Mouse (Mus musculus) gastrocnemius, adult 18-20 months (tissue): Measurements from ENCODE around the gene Krt13. TPM values are rescaled to one million over a fixed set of nuclear protein-coding genes. Genes with fewer than 3 reads are reported as not detected.
A peak's percentile ranks its signal among the peaks of the same experiment; 100 is the strongest.

Experiments
- DNase-seq: peaks from one replicate; pipeline ENCODE4 v3.0.0; 2021; ENCODE audit warnings: low spot score
- total RNA-seq, 2 experiments: library from RNA; stranded (reverse); gene quantifications; 2 replicates each; pipeline ENCODE4 v1.2.3; 2021

Gene Krt13
- total RNA-seq, 2 experiments from 2014 or later, result not detected

GRCm38 (mm10) chr11:100112935-100113741 lies 8.2 kb downstream of the Krt13 start:
- no peak for DNase-seq

GRCm38 (mm10) chr11:100105576-100106122 lies 15.7 kb downstream of the Krt13 start, which contains the start of gene Krt36:
Gene Krt36 (minus strand): TSS chr11:100105626.
- DNase-seq, result no peak

GRCm38 (mm10) chr11:100102693-100103429 lies 18.5 kb downstream of the Krt13 start:
- no peak for DNase-seq

GRCm38 (mm10) chr11:100100391-100100790 lies 21.0 kb downstream of the Krt13 start:
- no peak for DNase-seq

DNA sequence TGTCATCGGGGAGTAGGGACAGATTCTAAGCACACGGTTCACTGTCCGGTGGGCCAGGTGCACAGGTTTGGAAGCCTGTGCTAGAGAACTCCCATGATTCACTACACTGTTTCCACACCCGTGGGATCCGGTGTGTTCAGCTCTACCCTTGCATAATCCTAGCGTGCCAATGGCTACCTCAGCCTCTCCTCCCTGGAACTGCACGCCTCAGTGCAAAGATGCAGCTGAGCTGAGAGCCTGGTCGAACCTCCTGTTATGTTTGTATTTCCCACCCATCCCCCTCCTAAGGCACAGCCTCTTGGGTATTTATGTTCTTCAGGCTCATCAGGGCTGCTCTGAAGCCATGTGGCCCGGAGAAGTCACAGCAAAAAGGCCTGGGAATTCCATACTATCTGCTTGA lies 23.5 kb downstream of the Krt13 start:
- DNase-seq, result no peak

DNA sequence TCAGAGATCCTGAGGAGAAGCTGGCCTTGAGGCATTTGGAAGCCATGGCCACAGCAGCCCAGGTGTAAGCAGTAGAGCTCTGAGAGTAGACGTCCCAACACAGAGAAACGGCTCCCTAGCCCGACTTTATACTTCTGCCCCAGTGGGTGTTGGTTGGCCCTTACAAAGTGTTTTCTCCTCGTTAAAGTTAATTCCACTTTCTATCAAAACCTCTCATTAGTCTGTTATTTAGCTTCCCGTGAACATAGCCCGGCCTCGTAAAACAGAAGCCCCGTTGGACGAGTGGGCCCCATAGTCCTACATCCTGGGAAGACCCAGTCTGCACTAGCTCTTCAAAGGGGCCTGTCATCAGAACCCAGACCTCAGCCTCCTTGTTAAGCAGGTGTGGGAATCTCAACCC lies 25.2 kb downstream of the Krt13 start, which contains the start of gene Krt35:
Gene Krt35, minus strand, starts transcription at position 101 of the 400 bp plus-strand sequence.
- DNase-seq, result no peak

- DNase-seq, result no peak
These were observed 32.9 kb downstream of the Krt13 start for GRCm38 (mm10) chr11:100088378-100089025.

- DNase-seq, result no peak
These were observed 33.5 kb downstream of the Krt13 start, which contains the start of gene Krt32 for GRCm38 (mm10) chr11:100087861-100088260. Gene Krt32 (minus strand): TSS chr11:100088226.

GRCm38 (mm10) chr11:100073873-100074272 lies 47.5 kb downstream of the Krt13 start:
- peak; percentile 5 for DNase-seq

Other genes with a start within 250 kb of the Krt13 start
- gene Krtap9-1, start 248.2 kb downstream of the Krt13 start, total RNA-seq, result not detected
- gene Gm11567, start 242.4 kb downstream of the Krt13 start, total RNA-seq, result not detected
- gene Krtap31-1, start 213.6 kb downstream of the Krt13 start, total RNA-seq, result not detected
- not detected for gene Gm11565, start 206.8 kb downstream of the Krt13 start, total RNA-seq
- not detected for gene Krtap31-2, start 185.3 kb downstream of the Krt13 start, total RNA-seq
- gene Krtap9-5, start 173.1 kb downstream of the Krt13 start, total RNA-seq, result not detected
- gene Krtap29-1, start 142.5 kb downstream of the Krt13 start, total RNA-seq, result not detected
- not detected for gene Krtap16-1, start 135.0 kb downstream of the Krt13 start, total RNA-seq
- not detected for gene Krtap17-1, start 127.6 kb downstream of the Krt13 start, total RNA-seq
- gene Krt33a, start 105.4 kb downstream of the Krt13 start, total RNA-seq, result under 1 TPM in 1 of 2 experiments, not detected in 1; 0.21 TPM
- gene Krt33b, start 91.7 kb downstream of the Krt13 start, total RNA-seq, result not detected
- under 1 TPM in 1 of 2 experiments, not detected in 1; 0.25 TPM for gene Krt34, start 80.0 kb downstream of the Krt13 start, total RNA-seq
- not detected for gene Krt31, start 71.0 kb downstream of the Krt13 start, total RNA-seq
- not detected for gene Krt32, start 33.3 kb downstream of the Krt13 start, total RNA-seq
- not detected for gene Krt35, start 25.3 kb downstream of the Krt13 start, total RNA-seq
- gene Krt36, start 15.9 kb downstream of the Krt13 start, total RNA-seq, result not detected
- gene Krt15, start 14.4 kb upstream of the Krt13 start, total RNA-seq, result not detected
- gene Krt19, start 27.1 kb upstream of the Krt13 start, total RNA-seq, result under 1 TPM; 0.37 to 0.57 TPM
- not detected for gene Krt9, start 71.7 kb upstream of the Krt13 start, total RNA-seq
- not detected for gene Krt14, start 86.0 kb upstream of the Krt13 start, total RNA-seq
- gene Krt16, start 127.3 kb upstream of the Krt13 start, total RNA-seq, result not detected
- gene Krt17, start 139.5 kb upstream of the Krt13 start, total RNA-seq, result under 1 TPM in 1 of 2 experiments, not detected in 1; 0.14 TPM
- gene Krt42, start 148.3 kb upstream of the Krt13 start, total RNA-seq, result not detected
- gene Eif1, start 198.3 kb upstream of the Krt13 start, total RNA-seq, result 1,000 to 10,000 TPM; 1,490 to 1,592 TPM
- not detected for gene Gast, start 212.8 kb upstream of the Krt13 start, total RNA-seq
- gene Hap1, start 234.6 kb upstream of the Krt13 start, total RNA-seq, result under 1 TPM; 0.26 to 0.53 TPM